Mouse (Mus musculus): ENCODE data around the gene Syne1. TPM values are rescaled to one million over a fixed set of nuclear protein-coding genes. Genes with fewer than 3 reads are reported as not detected.

The Syne1 gene
- polyA plus RNA-seq, 1 experiment from 2014 or later: 3.5 TPM

GRCm38 (mm10) chr10:5449944-5450343 lies 101.3 kb downstream of the Syne1 start:
- no peaks in the 10 kb centered on the region for H3K4me1 ChIP-seq
- WGBS: 98% methylated on average over 2 of the region's 2 CpGs
- H3K27me3 ChIP-seq (ENCODE audit: low read depth, poor library complexity, severe bottlenecking): no peaks in the 10 kb centered on the region
- H3K4me3 ChIP-seq: no peak overlapping the region
- DNase-seq (ENCODE audit: low spot score): no peak
- H3K9me3 ChIP-seq (replicated peaks): no peaks in the 10 kb centered on the region
- H3K27ac ChIP-seq: no peak overlapping the region
- no peaks in the 10 kb centered on the region for H3K36me3 ChIP-seq

DNA sequence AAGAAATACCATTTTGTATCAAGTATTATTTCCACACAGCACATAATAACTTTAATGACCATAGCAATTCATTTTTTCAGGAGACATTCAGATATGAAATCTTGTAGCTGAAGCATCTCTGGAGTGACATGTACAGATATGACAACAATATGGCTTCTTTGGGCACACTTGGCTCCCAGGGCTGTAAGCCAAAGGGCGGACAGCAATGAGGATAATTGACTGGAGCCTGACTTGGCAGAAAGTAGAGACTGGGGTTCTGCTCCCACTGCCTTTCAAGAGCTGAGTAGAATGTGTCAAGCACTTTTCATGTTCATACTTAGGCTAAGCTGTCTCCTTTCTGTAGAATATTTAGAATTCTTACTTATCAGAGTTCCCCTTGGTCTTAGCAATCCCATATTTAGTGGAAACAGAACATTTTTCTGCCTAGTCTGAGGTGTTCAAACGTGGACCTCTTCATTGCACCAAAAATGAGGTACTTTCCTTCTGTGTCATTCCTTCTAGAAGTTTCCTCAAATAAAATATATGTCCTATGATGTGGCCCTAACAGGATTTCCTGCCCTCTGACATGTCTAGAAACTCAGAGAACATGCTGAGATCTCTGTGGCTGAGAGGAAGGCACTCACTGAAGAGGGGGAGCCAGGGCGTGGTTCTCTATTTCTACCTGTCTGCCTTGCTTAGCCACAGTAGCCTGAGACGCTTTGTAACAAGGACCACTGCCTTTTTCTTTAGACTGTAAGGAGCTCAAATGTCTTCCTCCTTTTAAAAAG lies 103.1 kb downstream of the Syne1 start:
- no peaks in the 10 kb centered on the region for H3K4me1 ChIP-seq
- H3K36me3 ChIP-seq: no peaks in the 10 kb centered on the region
- DNase-seq (ENCODE audit: low spot score): no peak
- no peaks in the 10 kb centered on the region for H3K9me3 ChIP-seq (replicated peaks)
- no peak overlapping the region for H3K4me3 ChIP-seq
- H3K27me3 ChIP-seq (ENCODE audit: low read depth, poor library complexity, severe bottlenecking): no peaks in the 10 kb centered on the region
- 73% methylated on average over 4 of the region's 4 CpGs for WGBS
- no peak overlapping the region for H3K27ac ChIP-seq

DNA sequence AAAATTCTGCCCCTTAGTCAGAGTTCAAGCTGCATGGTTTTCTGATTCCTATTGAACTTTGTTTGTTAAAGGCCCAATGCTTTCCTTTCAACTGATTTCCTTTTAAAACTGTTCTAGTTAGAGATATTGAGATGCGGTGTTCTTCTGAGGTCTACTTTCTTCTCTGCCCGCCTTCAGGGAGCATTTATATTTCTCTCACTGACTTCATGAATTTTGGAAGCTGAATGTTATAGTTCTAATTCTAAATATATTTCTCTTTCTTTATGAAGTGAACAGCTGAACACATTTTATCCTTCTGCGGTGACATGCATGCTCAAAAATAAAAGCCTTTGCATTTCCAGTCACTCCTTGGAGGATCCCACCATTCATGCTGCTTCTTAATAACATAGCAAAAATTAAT lies 106.0 kb downstream of the Syne1 start:
- no peaks in the 10 kb centered on the region for H3K9me3 ChIP-seq (replicated peaks)
- WGBS: 94% methylated on average over 3 of the region's 3 CpGs
- H3K4me3 ChIP-seq: no peak overlapping the region
- no peaks in the 10 kb centered on the region for H3K27me3 ChIP-seq (ENCODE audit: low read depth, poor library complexity, severe bottlenecking)
- no peak for DNase-seq (ENCODE audit: low spot score)
- no peak overlapping the region for H3K27ac ChIP-seq
- no peaks in the 10 kb centered on the region for H3K4me1 ChIP-seq
- no peaks in the 10 kb centered on the region for H3K36me3 ChIP-seq

DNA sequence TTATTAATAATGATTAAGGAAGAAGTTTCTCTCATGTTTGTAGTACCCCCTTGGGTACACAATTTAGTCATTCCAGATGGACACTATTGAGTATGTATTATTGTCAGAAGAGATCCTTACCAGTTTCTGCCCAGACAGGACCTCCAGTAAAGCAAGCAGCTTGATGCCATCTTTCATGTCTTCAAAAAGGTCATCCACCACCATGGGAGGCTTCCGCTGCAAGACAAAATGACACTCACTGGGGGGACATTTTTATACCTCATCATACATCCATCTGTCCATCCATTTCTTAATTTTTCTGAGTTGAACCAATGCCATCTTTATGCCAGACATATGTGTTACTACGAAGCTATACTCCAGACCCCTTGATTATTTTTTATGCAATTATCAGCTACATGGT lies 108.3 kb downstream of the Syne1 start:
- WGBS: 89% methylated on average over 2 of the region's 2 CpGs

GRCm38 (mm10) chr10:5439802-5440350 lies 111.4 kb downstream of the Syne1 start:
- 47% methylated on average over 2 of the region's 2 CpGs for WGBS
- H3K36me3 ChIP-seq: no peaks in the 10 kb centered on the region
- no peaks in the 10 kb centered on the region for H3K4me1 ChIP-seq
- H3K9me3 ChIP-seq (replicated peaks): no peaks in the 10 kb centered on the region
- DNase-seq (ENCODE audit: low spot score): no peak
- H3K27ac ChIP-seq: no peak overlapping the region
- no peaks in the 10 kb centered on the region for H3K27me3 ChIP-seq (ENCODE audit: low read depth, poor library complexity, severe bottlenecking)
- H3K4me3 ChIP-seq: no peak overlapping the region

More for the DNA sequence above, 108.3 kb downstream of the Syne1 start:
- H3K4me1 ChIP-seq: no peaks in the 10 kb centered on the region
- no peak overlapping the region for H3K27ac ChIP-seq
- H3K9me3 ChIP-seq (replicated peaks): no peaks in the 10 kb centered on the region
- H3K27me3 ChIP-seq (ENCODE audit: low read depth, poor library complexity, severe bottlenecking): no peaks in the 10 kb centered on the region
- H3K36me3 ChIP-seq: no peaks in the 10 kb centered on the region
- no peak overlapping the region for H3K4me3 ChIP-seq
- DNase-seq (ENCODE audit: low spot score): no peak

GRCm38 (mm10) chr10:5437766-5438165 lies 113.5 kb downstream of the Syne1 start:
- Histone ChIP-seq H3K9me3 (replicated peaks) (no peaks in the 10 kb centered on the region), H3K27me3 (ENCODE audit: low read depth, poor library complexity, severe bottlenecking) (no peaks in the 10 kb centered on the region), H3K4me1 (no peaks in the 10 kb centered on the region), H3K4me3 (no peak overlapping the region), H3K27ac (no peak overlapping the region), H3K36me3 (no peaks in the 10 kb centered on the region)
- no peak for DNase-seq (ENCODE audit: low spot score)
- 90% methylated on average over 2 of the region's 2 CpGs for whole genome bisulfite sequencing

- Histone ChIP-seq H3K27ac (no peak overlapping the region), H3K27me3 (ENCODE audit: low read depth, poor library complexity, severe bottlenecking) (no peaks in the 10 kb centered on the region), H3K36me3 (no peaks in the 10 kb centered on the region), H3K4me3 (no peak overlapping the region), H3K4me1 (no peaks in the 10 kb centered on the region), H3K9me3 (replicated peaks) (no peaks in the 10 kb centered on the region)
- WGBS: 79% methylated on average over 4 of the region's 4 CpGs
- no peak for DNase-seq (ENCODE audit: low spot score)
These were observed 127.3 kb downstream of the Syne1 start for GRCm38 (mm10) chr10:5423984-5424383.

- Histone ChIP-seq H3K9me3 (replicated peaks) (no peaks in the 10 kb centered on the region), H3K4me3 (no peak overlapping the region), H3K27ac (no peak overlapping the region), H3K27me3 (ENCODE audit: low read depth, poor library complexity, severe bottlenecking) (no peaks in the 10 kb centered on the region), H3K36me3 (no peaks in the 10 kb centered on the region), H3K4me1 (no peaks in the 10 kb centered on the region)
- DNase-seq (ENCODE audit: low spot score): no peak
- WGBS: 89% methylated on average over 3 of the region's 3 CpGs
These were observed 135.6 kb downstream of the Syne1 start for GRCm38 (mm10) chr10:5415730-5416129.

- Histone ChIP-seq H3K36me3 (no peaks in the 10 kb centered on the region), H3K4me3 (no peak overlapping the region), H3K27me3 (ENCODE audit: low read depth, poor library complexity, severe bottlenecking) (no peaks in the 10 kb centered on the region), H3K4me1 (no peaks in the 10 kb centered on the region), H3K9me3 (replicated peaks) (no peaks in the 10 kb centered on the region), H3K27ac (no peak overlapping the region)
- 79% methylated on average over 6 of the region's 6 CpGs for WGBS
- DNase-seq (ENCODE audit: low spot score): no peak
These were observed 167.0 kb downstream of the Syne1 start for GRCm38 (mm10) chr10:5384131-5384776.

DNA sequence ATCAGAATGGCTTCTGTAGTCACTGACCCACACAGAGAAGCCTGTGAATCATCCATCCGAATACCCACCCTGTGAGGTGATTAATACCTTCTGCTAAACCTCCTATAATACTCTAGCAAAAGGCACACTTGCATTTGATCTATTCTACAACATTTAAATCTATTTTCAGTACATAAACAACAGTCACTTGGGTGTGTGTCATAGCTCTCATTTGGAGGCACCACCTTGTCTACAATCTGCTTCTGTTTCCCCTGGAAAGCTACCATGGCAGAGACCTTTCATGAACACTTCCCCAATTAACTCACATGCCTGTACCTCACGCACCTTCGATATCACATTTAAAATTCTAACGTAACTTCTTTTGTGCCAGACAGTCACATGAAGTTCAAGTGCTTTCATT lies 169.7 kb downstream of the Syne1 start:
- no peaks in the 10 kb centered on the region for H3K36me3 ChIP-seq
- H3K27ac ChIP-seq: no peak overlapping the region
- no peak overlapping the region for H3K4me3 ChIP-seq
- H3K4me1 ChIP-seq: no peaks in the 10 kb centered on the region
- H3K9me3 ChIP-seq (replicated peaks): no peaks in the 10 kb centered on the region
- H3K27me3 ChIP-seq (ENCODE audit: low read depth, poor library complexity, severe bottlenecking): no peaks in the 10 kb centered on the region
- WGBS: 93% methylated on average over 4 of the region's 4 CpGs
- no peak for DNase-seq (ENCODE audit: low spot score)

DNA sequence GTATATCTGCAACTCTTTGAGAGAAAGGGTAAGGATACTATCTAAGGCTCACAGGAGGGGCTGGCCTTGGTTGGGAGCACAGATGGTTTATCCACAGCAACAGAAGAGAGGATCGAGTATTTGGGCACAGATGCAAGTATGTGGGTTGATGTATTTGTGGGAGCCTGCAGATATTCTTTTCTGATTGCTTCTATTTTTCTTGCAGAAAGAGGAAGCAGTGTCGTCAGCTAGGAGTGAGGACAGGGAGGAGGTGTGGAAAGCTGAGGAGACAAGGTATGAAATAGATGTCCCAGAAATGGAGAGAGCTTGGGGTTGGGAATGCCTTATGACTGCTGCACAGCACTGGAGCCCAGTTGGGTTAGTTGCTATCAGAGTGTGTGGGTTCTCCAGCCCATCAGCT lies 172.3 kb downstream of the Syne1 start:
- Histone ChIP-seq H3K36me3 (no peaks in the 10 kb centered on the region), H3K9me3 (replicated peaks) (no peaks in the 10 kb centered on the region), H3K4me1 (no peaks in the 10 kb centered on the region), H3K4me3 (no peak overlapping the region), H3K27ac (no peak overlapping the region), H3K27me3 (ENCODE audit: low read depth, poor library complexity, severe bottlenecking) (no peaks in the 10 kb centered on the region)
- WGBS: 88% methylated on average over 2 of the region's 2 CpGs
- no peak for DNase-seq (ENCODE audit: low spot score)

- H3K27ac ChIP-seq: no peak overlapping the region
- H3K36me3 ChIP-seq: no peaks in the 10 kb centered on the region
- no peaks in the 10 kb centered on the region for H3K27me3 ChIP-seq (ENCODE audit: low read depth, poor library complexity, severe bottlenecking)
- no peaks in the 10 kb centered on the region for H3K9me3 ChIP-seq (replicated peaks)
- 79% methylated on average over 4 of the region's 4 CpGs for WGBS
- no peak for DNase-seq (ENCODE audit: low spot score)
- no peaks in the 10 kb centered on the region for H3K4me1 ChIP-seq
- H3K4me3 ChIP-seq: no peak overlapping the region
These were observed 181.7 kb downstream of the Syne1 start for GRCm38 (mm10) chr10:5369599-5369998.

DNA sequence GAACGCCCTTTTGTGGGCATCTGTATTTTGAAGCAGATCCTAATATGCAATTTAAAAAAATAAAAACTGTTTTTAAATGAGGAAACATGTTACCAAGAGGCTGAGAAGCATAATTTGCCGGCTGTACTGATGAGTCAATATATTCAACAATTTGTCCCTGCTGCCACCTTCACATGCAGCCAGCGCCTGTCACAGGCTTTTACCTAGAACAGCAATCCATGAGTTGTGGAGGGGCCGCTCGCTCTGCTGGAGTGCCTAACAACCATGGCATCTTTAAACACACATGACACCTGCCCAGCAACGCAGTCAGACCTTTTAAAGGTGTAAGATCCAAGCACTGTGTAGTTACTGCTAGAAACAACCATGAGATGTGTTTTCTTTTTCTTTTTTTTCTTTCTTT lies 183.0 kb downstream of the Syne1 start:
- no peak overlapping the region for H3K27ac ChIP-seq
- 85% methylated on average over 6 of the region's 6 CpGs for WGBS
- no peaks in the 10 kb centered on the region for H3K4me1 ChIP-seq
- no peaks in the 10 kb centered on the region for H3K9me3 ChIP-seq (replicated peaks)
- no peak overlapping the region for H3K4me3 ChIP-seq
- H3K27me3 ChIP-seq (ENCODE audit: low read depth, poor library complexity, severe bottlenecking): no peaks in the 10 kb centered on the region
- no peaks in the 10 kb centered on the region for H3K36me3 ChIP-seq
- DNase-seq (ENCODE audit: low spot score): no peak

Measured in limb, embryonic 10.5 days (tissue).